Mouse (Mus musculus) forebrain, postnatal 0 days (tissue): ENCODE data around the gene Tbc1d10c. TPM values are rescaled to one million over a fixed set of nuclear protein-coding genes. Genes with fewer than 3 reads are reported as not detected.
A peak's percentile ranks its signal among the peaks of the same experiment; 100 is the strongest.

Experiments used
- ATAC-seq: fragments of 200-750 bp; cut with Nextera tagmentation; 2 replicates; pipeline ENCODE4 v1.8.0; 2017; ENCODE audit warnings: mild to moderate bottlenecking, moderate library complexity
- DNase-seq: peaks from one replicate; pipeline ENCODE4 v3.0.0-alpha.2; 2015
- H3K27ac ChIP-seq: fragments of 300-500 bp; sonication (generic); 2 replicates; pipeline ENCODE4 v1.5.1; 2014; ENCODE audit warnings: low read depth, mild to moderate bottlenecking, antibody characterized with exemption, low read length, moderate library complexity, mixed read lengths
- H3K27me3 ChIP-seq: fragments of 300-500 bp; sonication (generic); 2 replicates; pipeline ENCODE4 v1.6.1; 2014; ENCODE audit warnings: mild to moderate bottlenecking, low read length, mixed read lengths; ENCODE audit not compliant: insufficient read depth
- H3K36me3 ChIP-seq: fragments of 300-500 bp; sonication (generic); 2 replicates; pipeline ENCODE4 v1.6.1; 2014; ENCODE audit warnings: mild to moderate bottlenecking, moderate library complexity; ENCODE audit not compliant: insufficient read depth
- H3K4me1 ChIP-seq: fragments of 300-500 bp; sonication (generic); 2 replicates; pipeline ENCODE4 v1.6.1; 2014; ENCODE audit warnings: antibody characterized with exemption; ENCODE audit not compliant: insufficient read depth
- H3K4me2 ChIP-seq: fragments of 300-500 bp; sonication (generic); 2 replicates; pipeline ENCODE4 v1.6.1; 2014; ENCODE audit warnings: low read depth, mild to moderate bottlenecking, moderate library complexity
- H3K4me3 ChIP-seq: fragments of 300-500 bp; sonication (generic); 2 replicates; pipeline ENCODE4 v1.5.1; 2014; ENCODE audit warnings: low read depth, low read length, mixed read lengths
- H3K9ac ChIP-seq: fragments of 300-500 bp; sonication (generic); 2 replicates; pipeline ENCODE4 v1.6.1; 2014; ENCODE audit warnings: mild to moderate bottlenecking
- H3K9me3 ChIP-seq: fragments of 300-500 bp; sonication (generic); 2 replicates; pipeline ENCODE4 v1.6.1; 2016; ENCODE audit warnings: low read length
- CTCF ChIP-seq: sonication (generic); IDR thresholded peaks from 2 replicates; pipeline ENCODE4 v1.5.1; 2016; ENCODE audit warnings: antibody characterized with exemption, control low read depth, low read depth
- WGBS: fragments of 180-500 bp; shearing (Covaris S2); extraction: QIAGEN DNeasy Blood & Tissue Kit; methylation state at CpG from one replicate; pipeline ENCODE4 v1.1.7; 2014; 5-methylcytosine and 5-hydroxymethylcytosine counted together
- polyA plus RNA-seq: library from polyadenylated mRNA; unstranded; fragments of >200 nt; fragmentation: Nextera tagmentation; extraction: Ambion mirVana; gene quantifications from 2 replicates; pipeline ENCODE4 v1.2.1, GENCODE M21; 2015
- total RNA-seq: library from RNA; depleted of rRNA; stranded (reverse); fragments of >200 nt; gene quantifications from 2 replicates; pipeline ENCODE4 v1.2.3, GENCODE M21; 2014

Gene Tbc1d10c
- total and polyA plus RNA-seq, 2 experiments from 2014 or later, result 1.5 to 2.9 TPM

- Histone ChIP-seq H3K27ac (no peak overlapping the region), H3K4me2 (peak overlapping the region; percentile 79), H3K4me1 (peaks cover 8% of the 10 kb centered on the region; the same call in 1 of the 2 replicates), H3K27me3 (no peaks in the 10 kb centered on the region), H3K9me3 (no peaks in the 10 kb centered on the region), H3K9ac (peak overlapping the region; percentile 84), H3K4me3 (peak overlapping the region; percentile 77), H3K36me3 (peaks cover 16% of the 10 kb centered on the region; the same call in 1 of the 2 replicates)
- 92% methylated on average over 11 of the region's 11 CpGs for WGBS
- ATAC-seq (no peak), DNase-seq (no peak)
- no peak for TF ChIP-seq CTCF
Measured at GRCm38 (mm10) chr19:4149283-4149682, 41.8 kb downstream of the Tbc1d10c start.

- peaks cover 8% of the 10 kb centered on the region; the same call in 1 of the 2 replicates for H3K4me1 ChIP-seq
- WGBS, result 5% methylated on average over 8 of the region's 8 CpGs
- peak overlapping the region; percentile 79 for H3K4me2 ChIP-seq
- no peaks in the 10 kb centered on the region for H3K27me3 ChIP-seq
- peak; percentile 34 for ATAC-seq
- H3K9me3 ChIP-seq, result no peaks in the 10 kb centered on the region
- DNase-seq, result no peak
- H3K4me3 ChIP-seq, result peak overlapping the region; percentile 77
- TF ChIP-seq CTCF, result no peak
- H3K27ac ChIP-seq, result peak overlapping the region; percentile 68
- H3K9ac ChIP-seq, result peak overlapping the region; percentile 84
- peaks cover 16% of the 10 kb centered on the region; the same call in 1 of the 2 replicates for H3K36me3 ChIP-seq
Measured at GRCm38 (mm10) chr19:4148819-4149218, 42.3 kb downstream of the Tbc1d10c start.

GRCm38 (mm10) chr19:4148491-4148806, 42.6 kb downstream of the Tbc1d10c start, which contains the start of gene Coro1b:
TSS of gene Coro1b (plus strand) at chr19:4148619.
- under 1% methylated on average over 33 of the region's 33 CpGs for WGBS
- peak within 1 kb of the TSS; percentile 68 for H3K27ac ChIP-seq
- H3K9ac ChIP-seq, result peak within 1 kb of the TSS; percentile 84
- DNase-seq (peak; percentile 92), ATAC-seq (peak; percentile 96)
- H3K4me3 ChIP-seq, result peak within 1 kb of the TSS; percentile 77
- TF ChIP-seq CTCF, result no peak
- peak within 1 kb of the TSS; percentile 79 for H3K4me2 ChIP-seq
- H3K27me3 ChIP-seq, result no peaks in the 10 kb centered on the region
- H3K4me1 ChIP-seq, result peaks cover 8% of the 10 kb centered on the region; the same call in 1 of the 2 replicates
- H3K9me3 ChIP-seq, result no peaks in the 10 kb centered on the region
- peaks cover 13% of the 10 kb centered on the region; the same call in 1 of the 2 replicates for H3K36me3 ChIP-seq

GRCm38 (mm10) chr19:4147782-4148490, 43.1 kb downstream of the Tbc1d10c start:
- 32% methylated on average over 9 of the region's 9 CpGs for WGBS
- no peaks in the 10 kb centered on the region for H3K27me3 ChIP-seq
- DNase-seq (no peak), ATAC-seq (no peak)
- H3K4me2 ChIP-seq, result peak overlapping the region; percentile 79
- peak overlapping the region; percentile 84 for H3K9ac ChIP-seq
- H3K36me3 ChIP-seq, result peaks cover 10% of the 10 kb centered on the region; the same call in 1 of the 2 replicates
- no peak for TF ChIP-seq CTCF
- peak overlapping the region; percentile 77 for H3K4me3 ChIP-seq
- peaks cover 8% of the 10 kb centered on the region; the same call in 1 of the 2 replicates for H3K4me1 ChIP-seq
- peak overlapping the region; percentile 68; the same call in 1 of the 2 replicates for H3K27ac ChIP-seq
- no peaks in the 10 kb centered on the region for H3K9me3 ChIP-seq

GRCm38 (mm10) chr19:4147022-4147405, 44.1 kb downstream of the Tbc1d10c start:
- TF ChIP-seq CTCF, result no peak
- no peak for ATAC-seq
- H3K27ac ChIP-seq, result no peak overlapping the region
- H3K27me3 ChIP-seq, result no peaks in the 10 kb centered on the region
- no peak overlapping the region for H3K9ac ChIP-seq
- peaks cover 10% of the 10 kb centered on the region; the same call in 1 of the 2 replicates for H3K36me3 ChIP-seq
- H3K4me2 ChIP-seq, result no peak overlapping the region
- H3K4me3 ChIP-seq, result no peak overlapping the region
- no peaks in the 10 kb centered on the region for H3K9me3 ChIP-seq
- peaks cover 8% of the 10 kb centered on the region; the same call in 1 of the 2 replicates for H3K4me1 ChIP-seq
- 52% methylated on average over 3 of the region's 3 CpGs for WGBS
- DNase-seq, result no peak

GRCm38 (mm10) chr19:4146366-4147021, 44.6 kb downstream of the Tbc1d10c start:
- whole genome bisulfite sequencing, result 63% methylated on average over 12 of the region's 12 CpGs

GRCm38 (mm10) chr19:4145936-4146335, 45.1 kb downstream of the Tbc1d10c start:
- Histone ChIP-seq H3K27ac (no peak overlapping the region), H3K9me3 (no peaks in the 10 kb centered on the region), H3K27me3 (no peaks in the 10 kb centered on the region), H3K9ac (no peak overlapping the region), H3K4me3 (no peak overlapping the region), H3K4me1 (peaks cover 8% of the 10 kb centered on the region; the same call in 1 of the 2 replicates), H3K36me3 (peaks cover 9% of the 10 kb centered on the region; the same call in 1 of the 2 replicates), H3K4me2 (no peak overlapping the region)
- ATAC-seq (no peak), DNase-seq (no peak)
- no peak for TF ChIP-seq CTCF
- 83% methylated on average over 5 of the region's 5 CpGs for WGBS

More at GRCm38 (mm10) chr19:4146366-4147021, 44.6 kb downstream of the Tbc1d10c start:
- no peaks in the 10 kb centered on the region for H3K9me3 ChIP-seq
- DNase-seq (no peak), ATAC-seq (no peak)
- no peaks in the 10 kb centered on the region for H3K27me3 ChIP-seq
- peaks cover 8% of the 10 kb centered on the region; the same call in 1 of the 2 replicates for H3K4me1 ChIP-seq
- no peak overlapping the region for H3K4me2 ChIP-seq
- peaks cover 10% of the 10 kb centered on the region; the same call in 1 of the 2 replicates for H3K36me3 ChIP-seq
- TF ChIP-seq CTCF, result no peak
- no peak overlapping the region for H3K27ac ChIP-seq
- no peak overlapping the region for H3K4me3 ChIP-seq
- H3K9ac ChIP-seq, result no peak overlapping the region
